Mouse (Mus musculus) heart, postnatal 0 days (tissue): Measurements from ENCODE around the gene Crtc2. TPM values are rescaled to one million over a fixed set of nuclear protein-coding genes. Genes with fewer than 3 reads are reported as not detected.
A peak's percentile ranks its signal among the peaks of the same experiment; 100 is the strongest.

Experiments
- ATAC-seq: fragments of 200-750 bp; cut with Nextera tagmentation; 2 replicates; pipeline ENCODE4 v1.8.0; 2017; ENCODE audit warnings: low read depth, moderate number of reproducible peaks, moderate library complexity; ENCODE audit not compliant: insufficient read depth
- DNase-seq: peaks from one replicate; pipeline ENCODE4 v3.0.0-alpha.2; 2016; ENCODE audit warnings: low spot score
- H3K27ac ChIP-seq: fragments of 300-500 bp; sonication (generic); 2 replicates; pipeline ENCODE4 v1.5.1; 2014; ENCODE audit warnings: low read depth, mild to moderate bottlenecking
- H3K27me3 ChIP-seq: fragments of 300-500 bp; sonication (generic); 2 replicates; pipeline ENCODE4 v1.6.1; 2014; ENCODE audit warnings: low read length, mixed read lengths; ENCODE audit not compliant: control insufficient read depth, insufficient read depth
- H3K36me3 ChIP-seq: fragments of 300-500 bp; sonication (generic); replicated peaks from 2 replicates; pipeline ENCODE4 v1.6.1; 2014; ENCODE audit warnings: low read length, mixed read lengths; ENCODE audit not compliant: control insufficient read depth, insufficient read depth
- H3K4me1 ChIP-seq: fragments of 300-500 bp; sonication (generic); 2 replicates; pipeline ENCODE4 v1.6.1; 2014; ENCODE audit warnings: antibody characterized with exemption; ENCODE audit not compliant: control insufficient read depth, insufficient read depth
- H3K4me2 ChIP-seq: fragments of 300-500 bp; sonication (generic); 2 replicates; pipeline ENCODE4 v1.6.1; 2014; ENCODE audit warnings: low read depth, mild to moderate bottlenecking, low read length, moderate library complexity
- H3K4me3 ChIP-seq: fragments of 300-500 bp; sonication (generic); 2 replicates; pipeline ENCODE4 v1.5.1; 2014; ENCODE audit warnings: low read depth, low read length
- H3K9ac ChIP-seq: fragments of 300-500 bp; sonication (generic); replicated peaks from 2 replicates; pipeline ENCODE4 v1.6.1; 2014; ENCODE audit warnings: low read depth, low read length, mixed read lengths
- H3K9me3 ChIP-seq: fragments of 300-500 bp; sonication (generic); replicated peaks from 2 replicates; pipeline ENCODE4 v1.6.1; 2016; ENCODE audit warnings: low read length; ENCODE audit not compliant: control insufficient read depth
- CTCF ChIP-seq: IDR thresholded peaks from 2 replicates; pipeline ENCODE4 v1.5.1; 2016; ENCODE audit warnings: antibody characterized with exemption, control low read depth, low read depth
- EP300 ChIP-seq: IDR thresholded peaks from 2 replicates; pipeline ENCODE4 v1.6.1; 2016; ENCODE audit warnings: antibody characterized with exemption, low read depth
- WGBS: fragments of 180-500 bp; shearing (Covaris S2); extraction: QIAGEN DNeasy Blood & Tissue Kit; methylation state at CpG from one replicate; pipeline ENCODE4 v1.1.7; 2014; 5-methylcytosine and 5-hydroxymethylcytosine counted together
- polyA plus RNA-seq: library from polyadenylated mRNA; unstranded; fragments of >200 nt; fragmentation: Nextera tagmentation; extraction: Ambion mirVana; gene quantifications from 2 replicates; pipeline ENCODE4 v1.2.1, GENCODE M21; 2015
- total RNA-seq: library from RNA; depleted of rRNA; stranded (reverse); fragments of >200 nt; gene quantifications from 2 replicates; pipeline ENCODE4 v1.2.3, GENCODE M21; 2014; ENCODE audit warnings: low replicate concordance

Crtc2 gene
- total and polyA plus RNA-seq, 2 experiments from 2014 or later: 7.2 to 17.8 TPM

DNA sequence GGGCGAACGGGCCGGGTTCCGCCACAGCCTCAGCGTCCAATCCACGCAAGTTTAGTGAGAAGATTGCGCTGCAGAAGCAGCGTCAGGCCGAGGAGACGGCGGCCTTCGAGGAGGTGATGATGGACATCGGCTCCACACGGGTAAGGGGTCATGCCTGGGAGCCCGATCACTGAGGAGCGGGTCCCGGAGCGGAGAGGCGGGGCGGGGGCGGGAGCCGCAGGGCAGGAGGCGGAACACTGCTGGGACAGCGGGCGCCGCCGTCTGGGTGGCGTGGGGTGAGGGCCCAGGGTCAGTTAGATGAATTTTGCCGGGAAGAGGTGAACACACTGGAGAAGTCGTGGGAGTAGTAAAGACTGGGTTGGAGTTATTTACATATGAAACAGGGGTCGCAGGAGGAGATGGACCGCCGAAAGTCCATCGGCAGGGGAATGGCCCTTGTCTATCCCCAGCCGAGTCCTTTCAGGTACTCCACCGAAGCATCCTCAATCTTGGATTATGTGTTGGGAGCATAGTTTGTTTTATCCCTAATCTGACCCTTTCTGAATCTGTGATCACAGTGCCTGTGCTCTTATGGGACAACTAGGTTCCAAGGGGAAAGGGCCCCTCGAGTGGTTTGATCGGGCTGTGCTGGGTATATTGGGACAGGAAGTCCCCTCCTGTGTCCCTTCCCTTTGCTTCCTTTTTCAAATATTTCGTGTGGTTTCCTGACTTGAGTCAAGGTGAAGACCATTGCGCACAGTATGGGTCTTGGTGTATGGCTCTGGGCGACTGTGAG, 643 bp downstream of the Crtc2 start:
- Histone ChIP-seq H3K4me2 (peak overlapping the region; percentile 77), H3K4me3 (peak overlapping the region; percentile 82), H3K9ac (peak overlapping the region; percentile 79), H3K27ac (peak overlapping the region; percentile 88), H3K27me3 (no peaks in the 10 kb centered on the region), H3K36me3 (peaks cover 43% of the 10 kb centered on the region), H3K4me1 (peaks cover 9% of the 10 kb centered on the region), H3K9me3 (no peaks in the 10 kb centered on the region)
- TF ChIP-seq CTCF: no peak
- TF ChIP-seq EP300: no peak; the same call in 1 of the 2 replicates
- peak; percentile 58 for ATAC-seq
- WGBS: 1% methylated on average over 41 of the region's 41 CpGs
- peak; percentile 16 for DNase-seq

DNA sequence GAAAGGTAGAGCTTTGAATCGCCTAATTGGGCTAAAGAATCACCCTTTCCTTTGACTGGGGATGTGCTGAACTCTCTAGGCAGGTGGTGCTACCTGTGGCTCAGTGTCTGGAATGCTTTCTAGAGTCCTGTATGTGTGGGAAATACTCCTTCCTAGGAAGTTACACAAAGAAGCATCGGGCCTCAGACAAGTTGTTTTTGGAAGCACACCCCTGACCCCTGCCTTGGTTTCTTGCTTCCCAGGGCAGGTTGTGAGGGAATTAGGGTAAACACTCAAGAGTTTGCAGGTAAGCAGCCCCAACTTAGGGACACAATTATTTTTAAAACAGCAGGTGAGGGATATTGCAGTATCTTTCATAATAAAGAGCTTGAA, 1.2 kb downstream of the Crtc2 start:
- H3K27me3 ChIP-seq: no peaks in the 10 kb centered on the region
- peaks cover 47% of the 10 kb centered on the region for H3K36me3 ChIP-seq
- no peaks in the 10 kb centered on the region for H3K9me3 ChIP-seq
- H3K9ac ChIP-seq: peak overlapping the region; percentile 79; the same call in 1 of the 2 replicates
- 20% methylated on average over 2 of the region's 2 CpGs for WGBS
- peaks cover 9% of the 10 kb centered on the region for H3K4me1 ChIP-seq
- DNase-seq: no peak
- H3K4me3 ChIP-seq: peak overlapping the region; percentile 82
- peak overlapping the region; percentile 77 for H3K4me2 ChIP-seq
- TF ChIP-seq CTCF: no peak
- no peak for TF ChIP-seq EP300
- no peak for ATAC-seq
- H3K27ac ChIP-seq: no peak overlapping the region

DNA sequence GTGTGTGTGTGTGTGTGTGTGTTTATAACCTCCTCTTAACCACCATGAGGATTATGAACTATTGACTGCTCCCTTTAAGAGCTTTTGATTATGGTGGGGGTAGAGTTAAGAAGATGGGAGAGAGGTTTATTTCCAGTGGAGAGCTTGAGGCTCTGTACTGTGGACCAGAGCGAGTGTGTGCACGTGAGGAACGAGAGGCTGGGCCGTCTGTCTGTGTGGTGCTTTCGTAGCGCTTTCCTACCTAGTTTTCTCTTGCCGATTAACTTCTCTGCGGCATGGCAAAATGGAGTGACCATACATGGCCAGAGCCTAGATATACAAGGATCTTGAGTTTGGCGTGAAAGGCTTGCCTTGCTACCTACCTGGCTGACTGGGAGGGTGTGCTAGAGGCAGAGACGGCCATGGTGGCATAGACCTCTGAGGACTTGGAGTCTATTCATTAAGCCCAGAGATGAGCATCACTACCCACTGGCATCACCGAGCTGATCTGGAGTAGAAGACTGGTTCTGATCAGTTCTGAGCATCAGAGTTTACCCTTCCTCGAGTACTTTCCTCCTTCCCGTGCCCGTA, 1.9 kb downstream of the Crtc2 start:
- no peak for TF ChIP-seq EP300
- no peak for TF ChIP-seq CTCF
- Histone ChIP-seq H3K9me3 (no peaks in the 10 kb centered on the region), H3K27ac (no peak overlapping the region), H3K36me3 (peaks cover 48% of the 10 kb centered on the region), H3K9ac (no peak overlapping the region), H3K4me2 (no peak overlapping the region), H3K4me1 (peaks cover 9% of the 10 kb centered on the region), H3K27me3 (no peaks in the 10 kb centered on the region), H3K4me3 (no peak overlapping the region)
- WGBS: 91% methylated on average over 14 of the region's 14 CpGs
- no peak for ATAC-seq
- no peak for DNase-seq

DNA sequence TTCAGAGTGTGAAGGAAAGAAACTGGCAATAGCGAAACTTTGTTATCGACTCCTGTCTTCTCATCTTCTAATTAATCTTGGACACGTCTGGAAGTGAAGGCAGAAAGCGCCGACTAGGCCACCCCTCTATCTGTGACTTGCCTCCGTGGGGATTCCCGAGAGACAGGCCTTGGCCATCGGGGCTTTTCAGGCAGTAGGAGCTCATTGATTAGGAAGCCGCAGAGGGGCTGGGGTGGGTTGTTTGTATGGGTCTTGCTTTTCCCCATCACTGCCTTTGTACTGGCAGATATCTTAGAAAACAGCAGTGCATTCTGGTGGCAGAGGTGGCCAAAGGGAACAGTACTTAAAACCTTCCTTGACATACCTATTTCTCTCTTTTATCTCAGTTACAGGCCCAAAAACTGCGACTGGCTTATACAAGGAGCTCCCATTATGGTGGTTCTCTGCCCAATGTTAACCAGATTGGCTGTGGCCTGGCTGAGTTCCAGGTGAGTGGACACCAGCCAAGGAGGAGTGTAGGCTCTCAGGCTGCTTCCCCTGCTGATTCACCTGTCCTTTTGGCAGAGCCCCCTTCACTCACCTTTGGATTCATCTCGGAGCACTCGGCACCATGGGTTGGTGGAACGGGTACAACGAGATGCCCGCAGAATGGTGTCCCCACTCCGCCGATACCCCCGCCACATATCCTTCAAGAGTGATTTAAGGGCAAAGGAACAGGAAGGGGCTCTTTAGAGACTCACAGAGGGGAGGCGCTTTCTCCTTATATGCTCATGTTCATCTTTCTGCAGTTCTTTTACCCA, 3.0 kb downstream of the Crtc2 start:
- ATAC-seq: no peak
- 87% methylated on average over 19 of the region's 19 CpGs for WGBS

DNA sequence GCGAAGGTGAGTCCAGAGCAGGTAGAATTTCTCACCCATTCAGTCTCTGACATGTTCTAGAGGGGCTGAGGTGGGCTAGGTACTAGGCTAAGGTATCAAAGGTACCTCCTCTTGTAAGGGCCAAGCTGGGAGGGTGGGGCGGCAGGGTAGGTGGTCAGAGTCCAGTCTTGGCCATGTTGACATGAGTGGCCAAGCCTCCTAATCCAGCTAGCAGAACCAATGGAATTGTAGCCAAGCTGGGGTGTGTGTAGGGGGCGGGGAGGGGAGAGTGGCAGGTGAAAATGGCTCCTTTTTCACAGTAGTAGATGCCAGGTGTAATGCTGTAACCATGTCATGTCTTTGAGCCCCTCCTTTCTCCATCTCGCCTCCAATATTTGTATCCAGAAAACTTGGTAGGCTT, 4.6 kb downstream of the Crtc2 start:
- Histone ChIP-seq H3K27me3 (no peaks in the 10 kb centered on the region), H3K27ac (no peak overlapping the region), H3K4me3 (no peak overlapping the region), H3K36me3 (peaks cover 65% of the 10 kb centered on the region), H3K4me1 (peaks cover 9% of the 10 kb centered on the region), H3K9ac (no peak overlapping the region), H3K4me2 (no peak overlapping the region), H3K9me3 (no peaks in the 10 kb centered on the region)
- no peak for DNase-seq
- ATAC-seq: no peak
- 99% methylated on average over 4 of the region's 4 CpGs for WGBS
- no peak for TF ChIP-seq CTCF
- TF ChIP-seq EP300: no peak

More for the DNA sequence above, 3.0 kb downstream of the Crtc2 start:
- no peak overlapping the region for H3K4me3 ChIP-seq
- peaks cover 49% of the 10 kb centered on the region for H3K36me3 ChIP-seq
- peaks cover 9% of the 10 kb centered on the region for H3K4me1 ChIP-seq
- H3K4me2 ChIP-seq: no peak overlapping the region
- no peaks in the 10 kb centered on the region for H3K9me3 ChIP-seq
- no peak for DNase-seq
- no peak for TF ChIP-seq EP300
- TF ChIP-seq CTCF: no peak
- H3K27ac ChIP-seq: no peak overlapping the region
- H3K9ac ChIP-seq: no peak overlapping the region
- no peaks in the 10 kb centered on the region for H3K27me3 ChIP-seq
